Mouse (Mus musculus): ENCODE measurements around the gene Clstn3. TPM values are rescaled to one million over a fixed set of nuclear protein-coding genes. Genes with fewer than 3 reads are reported as not detected.

Clstn3 gene
- polyA plus RNA-seq, 1 experiment from 2014 or later = 0.31 TPM

DNA sequence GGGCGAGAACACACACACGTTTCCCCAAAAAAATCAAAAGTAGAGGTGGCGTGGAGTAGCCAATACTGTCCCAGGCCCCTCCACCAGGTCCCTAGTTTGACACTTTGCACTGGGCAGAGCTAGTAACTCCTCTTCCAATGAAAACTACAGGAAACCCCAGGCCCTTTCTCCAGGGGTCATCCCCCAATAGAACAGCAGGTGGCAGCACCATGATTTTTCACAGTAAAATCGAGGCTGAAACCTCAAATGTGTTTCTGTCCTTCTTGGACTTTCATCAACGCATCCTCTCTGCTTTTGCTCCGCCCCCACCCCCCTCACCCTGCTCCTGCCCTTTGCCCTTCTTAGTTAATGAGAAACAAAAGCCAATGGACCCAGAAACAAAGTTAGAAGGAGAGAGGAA is 17.0 kb upstream of the Clstn3 start:
- TF ChIP-seq CTCF (IDR thresholded peaks at IDR 0.05) (peak; percentile 73), EP300 (IDR thresholded peaks at IDR 0.05) (no peak)
- H3K4me3 ChIP-seq (ENCODE audit: low read depth, low read length) = no peak overlapping the region
- H3K27me3 ChIP-seq (replicated peaks; ENCODE audit: insufficient read depth, low read length) = no peaks in the 10 kb centered on the region
- ATAC-seq (no peak), DNase-seq (ENCODE audit: low spot score) (peak; percentile 66)
- no peak overlapping the region for H3K27ac ChIP-seq (ENCODE audit: low read length)
- H3K36me3 ChIP-seq (ENCODE audit: insufficient read depth, low read length) = no peaks in the 10 kb centered on the region
- H3K4me2 ChIP-seq (replicated peaks; ENCODE audit: low read depth, low read length) = no peak overlapping the region
- no peak overlapping the region for H3K9ac ChIP-seq (replicated peaks; ENCODE audit: low read depth)
- H3K9me3 ChIP-seq (ENCODE audit: low read length) = no peaks in the 10 kb centered on the region
- 23% methylated on average over 6 of the region's 6 CpGs for WGBS
- H3K4me1 ChIP-seq (ENCODE audit: insufficient read depth, low read depth, low read length) = peaks cover 2% of the 10 kb centered on the region; the same call in 1 of the 2 replicates

DNA sequence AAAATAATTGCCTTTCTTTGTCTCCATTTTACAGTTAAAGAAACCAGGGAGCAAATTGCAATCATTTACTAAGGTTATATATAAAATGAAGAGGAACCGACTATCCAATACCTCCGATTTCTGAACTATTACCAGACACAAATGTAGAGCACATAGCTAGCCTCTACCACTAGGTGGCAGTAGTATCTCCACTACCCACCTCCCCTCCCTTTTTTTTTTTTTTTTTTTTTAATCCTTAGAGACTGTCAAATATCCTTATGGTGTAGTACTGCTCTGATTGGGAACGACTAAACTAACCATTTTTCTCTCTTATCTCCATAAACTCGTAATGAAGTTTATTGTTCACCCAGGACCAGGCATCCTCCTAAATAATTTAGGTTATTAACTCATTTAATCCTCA is 15.7 kb upstream of the Clstn3 start:
- H3K9ac ChIP-seq (replicated peaks; ENCODE audit: low read depth) = no peak overlapping the region
- no peak overlapping the region for H3K4me3 ChIP-seq (ENCODE audit: low read depth, low read length)
- no peak overlapping the region for H3K4me2 ChIP-seq (replicated peaks; ENCODE audit: low read depth, low read length)
- WGBS = 48% methylated on average over 4 of the region's 4 CpGs
- H3K27ac ChIP-seq (ENCODE audit: low read length) = no peak overlapping the region
- H3K4me1 ChIP-seq (ENCODE audit: insufficient read depth, low read depth, low read length) = peaks cover 2% of the 10 kb centered on the region; the same call in 1 of the 2 replicates
- H3K36me3 ChIP-seq (ENCODE audit: insufficient read depth, low read length) = no peaks in the 10 kb centered on the region
- peak; percentile 71 for DNase-seq (ENCODE audit: low spot score)
- no peak for ATAC-seq
- no peaks in the 10 kb centered on the region for H3K27me3 ChIP-seq (replicated peaks; ENCODE audit: insufficient read depth, low read length)
- no peaks in the 10 kb centered on the region for H3K9me3 ChIP-seq (ENCODE audit: low read length)
- TF ChIP-seq CTCF (IDR thresholded peaks at IDR 0.05) (peak; percentile 72), EP300 (IDR thresholded peaks at IDR 0.05) (no peak)

DNA sequence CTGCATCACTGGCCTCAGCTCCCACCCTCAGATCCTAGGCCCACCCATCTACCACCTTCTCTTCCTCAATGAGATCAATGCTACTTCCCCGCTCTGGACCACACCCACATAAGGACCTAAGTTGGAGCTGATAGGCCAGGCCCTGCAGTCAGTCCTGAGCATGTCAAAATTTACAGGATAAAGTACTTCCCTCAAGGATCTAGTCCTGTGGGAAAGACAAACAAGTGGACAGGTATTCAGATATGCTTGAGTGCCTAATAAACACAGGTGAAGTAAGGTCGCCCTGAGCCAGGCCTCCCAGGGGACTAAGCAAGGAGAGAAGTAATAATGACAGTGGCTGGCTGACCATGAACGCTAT is 15.0 kb upstream of the Clstn3 start:
- H3K27ac ChIP-seq (ENCODE audit: low read length) = no peak overlapping the region
- no peaks in the 10 kb centered on the region for H3K9me3 ChIP-seq (ENCODE audit: low read length)
- H3K36me3 ChIP-seq (ENCODE audit: insufficient read depth, low read length) = no peaks in the 10 kb centered on the region
- DNase-seq (ENCODE audit: low spot score) (peak; percentile 44), ATAC-seq (peak; percentile 52)
- no peak overlapping the region for H3K4me2 ChIP-seq (replicated peaks; ENCODE audit: low read depth, low read length)
- WGBS = 58% methylated on average over 3 of the region's 3 CpGs
- peaks cover 2% of the 10 kb centered on the region; the same call in 1 of the 2 replicates for H3K4me1 ChIP-seq (ENCODE audit: insufficient read depth, low read depth, low read length)
- no peak overlapping the region for H3K4me3 ChIP-seq (ENCODE audit: low read depth, low read length)
- no peak overlapping the region for H3K9ac ChIP-seq (replicated peaks; ENCODE audit: low read depth)
- no peaks in the 10 kb centered on the region for H3K27me3 ChIP-seq (replicated peaks; ENCODE audit: insufficient read depth, low read length)
- TF ChIP-seq EP300 (IDR thresholded peaks at IDR 0.05) (no peak), CTCF (IDR thresholded peaks at IDR 0.05) (no peak)

DNA sequence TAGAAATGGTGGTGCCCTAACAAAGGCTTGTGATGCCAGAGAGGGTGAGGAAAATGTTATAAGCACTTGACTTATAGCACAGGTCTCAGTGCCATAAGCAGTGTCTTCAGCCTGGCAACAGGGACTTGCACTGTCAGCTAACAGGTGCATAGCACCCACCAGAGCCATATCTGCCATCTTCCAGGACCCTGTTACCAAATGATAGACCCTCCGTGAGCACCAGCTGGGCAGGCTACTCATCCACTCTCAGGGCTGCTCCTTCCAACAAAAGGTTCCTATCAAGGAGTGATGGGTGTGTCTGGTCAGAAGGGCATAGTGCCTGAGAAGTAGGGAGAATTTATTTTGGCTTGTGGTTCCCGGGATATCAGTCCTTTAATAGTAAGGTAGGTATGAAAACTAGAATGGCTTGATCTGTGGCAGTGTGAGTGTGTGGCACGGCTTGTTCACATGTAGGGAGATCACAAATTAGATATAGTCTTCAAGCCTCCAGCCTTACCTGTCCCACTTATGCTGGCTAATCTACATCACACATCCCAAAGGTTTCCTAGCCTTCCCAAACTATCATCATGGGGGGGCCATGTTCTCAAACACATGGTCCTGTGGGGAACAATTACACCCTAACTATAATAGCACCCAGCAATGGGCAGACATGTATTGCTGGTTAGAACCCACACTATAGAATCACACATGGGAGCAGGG is 14.4 kb upstream of the Clstn3 start:
- ATAC-seq (no peak), DNase-seq (ENCODE audit: low spot score) (no peak)
- Histone ChIP-seq H3K4me2 (replicated peaks; ENCODE audit: low read depth, low read length) (no peak overlapping the region), H3K4me1 (ENCODE audit: insufficient read depth, low read depth, low read length) (peaks cover 2% of the 10 kb centered on the region; the same call in 1 of the 2 replicates), H3K9me3 (ENCODE audit: low read length) (no peaks in the 10 kb centered on the region), H3K9ac (replicated peaks; ENCODE audit: low read depth) (no peak overlapping the region), H3K27ac (ENCODE audit: low read length) (no peak overlapping the region), H3K27me3 (replicated peaks; ENCODE audit: insufficient read depth, low read length) (no peaks in the 10 kb centered on the region), H3K36me3 (ENCODE audit: insufficient read depth, low read length) (no peaks in the 10 kb centered on the region), H3K4me3 (ENCODE audit: low read depth, low read length) (no peak overlapping the region)
- no peak for TF ChIP-seq EP300 (IDR thresholded peaks at IDR 0.05)
- TF ChIP-seq CTCF (IDR thresholded peaks at IDR 0.05) = no peak
- 88% methylated on average over 3 of the region's 3 CpGs for WGBS

DNA sequence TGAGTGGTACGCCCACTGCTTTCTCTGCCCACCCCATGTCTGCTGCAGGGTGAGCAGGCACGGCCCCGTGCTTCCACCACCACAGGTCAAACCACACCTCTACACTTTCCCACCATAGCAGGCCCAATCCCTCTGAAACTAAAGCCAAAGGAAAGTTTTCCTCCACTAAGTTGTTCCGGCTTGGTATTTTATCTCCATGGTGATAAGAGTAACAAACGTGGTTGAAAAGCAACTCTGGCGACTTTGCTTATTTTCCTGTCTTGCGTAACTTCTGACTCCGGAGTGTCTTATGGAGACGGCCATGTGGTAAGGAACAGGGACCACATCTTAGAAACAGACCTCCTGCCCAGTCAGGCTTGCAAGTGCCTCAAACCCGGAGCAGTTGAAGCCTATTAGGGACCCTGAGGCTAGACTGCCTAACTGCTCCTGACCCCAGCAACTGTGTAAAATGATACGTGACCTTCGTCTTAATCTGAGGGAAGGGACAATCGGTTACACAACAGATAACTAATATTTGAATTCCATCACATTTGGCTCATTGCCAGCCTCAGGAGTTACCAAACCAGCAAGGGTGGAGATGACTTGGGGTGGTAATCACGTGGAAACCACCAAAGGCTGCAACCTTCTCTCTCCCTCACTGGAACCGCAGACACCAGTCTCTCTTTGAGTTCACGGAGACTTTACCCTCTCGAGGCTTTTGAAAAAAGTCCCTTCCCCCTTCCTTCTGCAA is 13.5 kb upstream of the Clstn3 start:
- peak; percentile 94 for DNase-seq (ENCODE audit: low spot score)
- TF ChIP-seq EP300 (IDR thresholded peaks at IDR 0.05) (no peak), CTCF (IDR thresholded peaks at IDR 0.05) (no peak)
- peak overlapping the region; percentile 45; the same call in 1 of the 2 replicates for H3K27ac ChIP-seq (ENCODE audit: low read length)

DNA sequence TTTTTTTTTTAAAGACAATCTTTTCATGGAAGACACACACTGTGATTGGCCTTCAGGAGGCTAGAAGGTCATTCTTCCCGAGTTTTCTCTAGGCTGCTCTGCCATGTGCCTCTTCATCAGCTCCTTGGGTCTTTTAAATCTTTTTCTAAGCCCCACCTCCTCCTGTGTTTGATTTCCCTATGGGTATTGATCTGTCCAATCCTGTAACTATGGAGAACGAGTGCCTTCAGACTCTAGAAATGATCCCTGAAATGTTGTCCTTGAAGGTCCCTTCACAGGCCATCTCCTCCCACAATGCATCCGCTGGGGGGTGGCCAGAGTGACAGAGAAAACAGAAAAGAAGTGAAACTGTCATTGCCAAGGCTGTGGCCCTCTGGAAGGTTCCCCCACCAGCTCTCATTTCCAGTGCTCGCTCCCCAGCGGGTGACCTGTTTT is 12.6 kb upstream of the Clstn3 start:
- H3K27me3 ChIP-seq (replicated peaks; ENCODE audit: insufficient read depth, low read length) = no peaks in the 10 kb centered on the region
- H3K36me3 ChIP-seq (ENCODE audit: insufficient read depth, low read length) = no peaks in the 10 kb centered on the region
- ATAC-seq = no peak
- 0 out of 2 replicates have a peak overlapping the region, but pooled peaks have one; percentile 45 for H3K27ac ChIP-seq (ENCODE audit: low read length)
- TF ChIP-seq CTCF (IDR thresholded peaks at IDR 0.05) = no peak
- no peak for TF ChIP-seq EP300 (IDR thresholded peaks at IDR 0.05)
- no peak for DNase-seq (ENCODE audit: low spot score)
- no peak overlapping the region for H3K4me2 ChIP-seq (replicated peaks; ENCODE audit: low read depth, low read length)
- no peak overlapping the region for H3K9ac ChIP-seq (replicated peaks; ENCODE audit: low read depth)
- H3K9me3 ChIP-seq (ENCODE audit: low read length) = no peaks in the 10 kb centered on the region
- WGBS = 61% methylated on average over 5 of the region's 5 CpGs
- no peak overlapping the region for H3K4me3 ChIP-seq (ENCODE audit: low read depth, low read length)
- H3K4me1 ChIP-seq (ENCODE audit: insufficient read depth, low read depth, low read length) = peaks cover 2% of the 10 kb centered on the region; the same call in 1 of the 2 replicates

More for the DNA sequence above, 13.5 kb upstream of the Clstn3 start:
- no peak overlapping the region for H3K4me3 ChIP-seq (ENCODE audit: low read depth, low read length)
- H3K4me1 ChIP-seq (ENCODE audit: insufficient read depth, low read depth, low read length) = peaks cover 2% of the 10 kb centered on the region; the same call in 1 of the 2 replicates
- no peaks in the 10 kb centered on the region for H3K27me3 ChIP-seq (replicated peaks; ENCODE audit: insufficient read depth, low read length)
- 24% methylated on average over 17 of the region's 17 CpGs for WGBS
- H3K9ac ChIP-seq (replicated peaks; ENCODE audit: low read depth) = no peak overlapping the region
- H3K36me3 ChIP-seq (ENCODE audit: insufficient read depth, low read length) = no peaks in the 10 kb centered on the region
- ATAC-seq = peak; percentile 83
- H3K4me2 ChIP-seq (replicated peaks; ENCODE audit: low read depth, low read length) = peak overlapping the region; percentile 12; the same call in 1 of the 2 replicates
- H3K9me3 ChIP-seq (ENCODE audit: low read length) = no peaks in the 10 kb centered on the region

Data from lung, postnatal 0 days (tissue).